Mouse (Mus musculus) G1E (cell line): Measurements from ENCODE around the gene Ncor2.

ENCODE experiments used
- CTCF ChIP-seq: IDR thresholded peaks from 2 replicates; pipeline ENCODE4 v1.5.1; 2012; ENCODE audit warnings: low read depth, low read length, inconsistent platforms, mixed read lengths
- GATA1 ChIP-seq: IDR thresholded peaks from 2 replicates; pipeline ENCODE4 v1.6.1; 2012; ENCODE audit warnings: borderline replicate concordance, low read length, inconsistent platforms, mixed read lengths
- GATA2 ChIP-seq: IDR thresholded peaks from 2 replicates; pipeline ENCODE4 v1.6.1; 2012; ENCODE audit warnings: low read depth, low read length, inconsistent platforms, borderline replicate concordance
- POLR2AphosphoS5 ChIP-seq: IDR thresholded peaks from 2 replicates; pipeline ENCODE4 v1.6.1; 2012; ENCODE audit warnings: low read depth, low read length, inconsistent platforms; ENCODE audit not compliant: insufficient replicate concordance
- TAL1 ChIP-seq: conservative IDR thresholded peaks from 2 replicates; pipeline ENCODE4 v1.6.1; 2012; ENCODE audit warnings: low read depth, low read length, inconsistent platforms, mixed read lengths

- TF ChIP-seq CTCF (no peak), GATA1 (no peak), GATA2 (no peak), POLR2AphosphoS5 (no peak), TAL1 (no peak)
Observed at GRCm38 (mm10) chr5:125049481-125049880, 129.5 kb downstream of the Ncor2 start.
